23 mouse cellular contexts compared by ENCODE assay signal in the genomic region with DNA sequence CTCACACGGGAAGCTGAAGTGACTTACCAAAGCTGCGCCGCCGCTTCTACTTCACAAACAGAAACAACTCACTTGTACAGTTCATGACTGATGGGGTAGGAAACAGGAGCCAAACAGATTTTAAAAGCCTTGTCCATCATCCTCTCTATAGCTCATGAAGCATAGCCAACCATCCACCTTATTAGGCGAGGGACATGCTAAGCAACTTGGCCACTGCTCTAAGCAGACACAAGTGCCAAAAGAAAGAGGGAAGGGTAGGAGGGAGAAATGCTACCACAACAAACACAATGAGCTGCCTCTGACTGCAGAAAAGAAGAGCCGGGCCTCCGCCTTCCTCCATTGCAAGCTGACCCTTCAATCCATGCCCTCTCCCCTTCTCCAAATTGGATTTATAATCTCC.
"Had no signal": no experiment of that assay in that cellular context is flagged by ENCODE, and none has a peak within 500 bp of the region (broad histone marks: within the 10 kb centered on the region; RNA-seq: fewer than 3 reads in every experiment).

No protein-coding gene starts in this region.

- DNase-seq: kidney, postnatal 10 days; kidney, postnatal 36 days; layer of hippocampus, postnatal 36 days; left cerebral cortex, postnatal 4 days; liver, postnatal 0 days; lung, postnatal 14 days; lung, postnatal 4 days; midbrain, embryonic 14.5 days; retina, postnatal 1 day; right cerebral cortex, postnatal 25 days; spleen, adult 18-20 months; thymus, postnatal 25 days had no signal

- H3K4me2 ChIP-seq: kidney, embryonic 15.5 days; limb, embryonic 12.5 days; limb, embryonic 15.5 days; liver, embryonic 11.5 days; lung, embryonic 15.5 days; midbrain, embryonic 11.5 days; neural tube, embryonic 13.5 days; stomach, embryonic 15.5 days had no signal

- H3K4me1 ChIP-seq: limb, embryonic 15.5 days; neural tube, embryonic 13.5 days; stomach, embryonic 15.5 days had no signal

- H3K27me3 ChIP-seq: kidney, embryonic 15.5 days; limb, embryonic 12.5 days; limb, embryonic 15.5 days; lung, embryonic 15.5 days; neural tube, embryonic 13.5 days; stomach, embryonic 15.5 days had no signal

- H3K9me3 ChIP-seq: kidney, embryonic 15.5 days; limb, embryonic 12.5 days; limb, embryonic 15.5 days; lung, embryonic 15.5 days; neural tube, embryonic 13.5 days; stomach, embryonic 15.5 days had no signal

- ATAC-seq: liver, postnatal 0 days had no signal

- H3K9ac ChIP-seq: kidney, embryonic 15.5 days; limb, embryonic 12.5 days; limb, embryonic 15.5 days; liver, embryonic 14.5 days; liver, postnatal 0 days; lung, embryonic 15.5 days; neural tube, embryonic 13.5 days; stomach, embryonic 15.5 days had no signal

- H3K36me3 ChIP-seq: kidney, embryonic 15.5 days; limb, embryonic 12.5 days; limb, embryonic 15.5 days; lung, embryonic 15.5 days; neural tube, embryonic 13.5 days; stomach, embryonic 15.5 days had no signal

- H3K4me3 ChIP-seq: kidney, embryonic 15.5 days; left cerebral cortex, adult 2 months; limb, embryonic 12.5 days; limb, embryonic 15.5 days; lung, embryonic 15.5 days; myocyte; neural tube, embryonic 13.5 days; stomach, embryonic 15.5 days had no signal

- H3K27ac ChIP-seq: kidney, embryonic 15.5 days; left cerebral cortex, adult 2 months; limb, embryonic 12.5 days; limb, embryonic 15.5 days; liver, embryonic 14.5 days; lung, embryonic 15.5 days; neural tube, embryonic 13.5 days; stomach, embryonic 15.5 days had no signal
